Mouse (Mus musculus) megakaryocyte, adult 5-6 weeks (primary cell): Measurements from ENCODE around the gene Ints6. TPM values are rescaled to one million over a fixed set of nuclear protein-coding genes. Genes with fewer than 3 reads are reported as not detected.
"Not testable (repeated sequence)": the region's sequence is repeated elsewhere in the genome, so short reads cannot be mapped to it uniquely, and the experiment has no call there.

ENCODE experiments used
- ATAC-seq: 2 replicates; pipeline ENCODE4 v1.8.0; 2016; ENCODE audit warnings: mild to moderate bottlenecking, inconsistent platforms; ENCODE audit not compliant: poor library complexity, severe bottlenecking
- total RNA-seq, 2 experiments: library from RNA; stranded (forward) in 1 of 2; stranded (reverse) in 1 of 2; fragments of 153-499, 151-499 nt in 1 of 2; fragments of 221-1000, 200-1000 nt in 1 of 2; gene quantifications; 2 replicates each; pipeline versions ENCODE4 v1.2.3 to v1.2.4; 2015 to 2017

The Ints6 gene
- total RNA-seq, 2 experiments from 2014 or later: 52.9 to 53.5 TPM

GRCm38 (mm10) chr14:62755095-62755640 is 5.8 kb downstream of the Ints6 start:
- no peak for ATAC-seq

- no peak for ATAC-seq
Observed at GRCm38 (mm10) chr14:62751479-62751878, 9.5 kb downstream of the Ints6 start.

GRCm38 (mm10) chr14:62735646-62736045 is 25.3 kb downstream of the Ints6 start:
- ATAC-seq: 0 out of 2 replicates have a peak, but pooled peaks have one; percentile 33

GRCm38 (mm10) chr14:62733666-62734065 is 27.3 kb downstream of the Ints6 start:
- no peak for ATAC-seq

DNA sequence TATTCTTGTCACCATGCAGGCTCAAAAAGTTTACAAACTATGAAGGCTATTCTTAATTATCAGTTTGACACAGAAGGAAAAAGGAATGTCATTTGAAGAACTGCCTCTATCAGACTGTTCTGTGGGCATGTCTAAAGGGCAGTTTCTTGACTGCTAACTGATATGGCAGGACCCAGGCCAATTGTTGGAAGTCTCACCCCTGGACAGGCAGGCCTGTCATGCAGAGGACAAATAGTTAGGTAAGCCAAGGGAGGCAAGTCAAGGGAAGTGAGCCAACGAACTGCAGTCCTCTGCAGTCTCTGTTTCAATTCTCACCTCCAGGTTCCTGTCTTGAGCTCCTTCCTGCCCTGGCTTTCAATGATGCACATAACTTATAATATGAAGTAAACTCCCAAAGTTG is 29.1 kb downstream of the Ints6 start:
- ATAC-seq: no peak

GRCm38 (mm10) chr14:62724560-62724959 is 36.4 kb downstream of the Ints6 start:
- ATAC-seq: peak; percentile 72

GRCm38 (mm10) chr14:62721625-62722024 is 39.3 kb downstream of the Ints6 start:
- ATAC-seq: no peak

DNA sequence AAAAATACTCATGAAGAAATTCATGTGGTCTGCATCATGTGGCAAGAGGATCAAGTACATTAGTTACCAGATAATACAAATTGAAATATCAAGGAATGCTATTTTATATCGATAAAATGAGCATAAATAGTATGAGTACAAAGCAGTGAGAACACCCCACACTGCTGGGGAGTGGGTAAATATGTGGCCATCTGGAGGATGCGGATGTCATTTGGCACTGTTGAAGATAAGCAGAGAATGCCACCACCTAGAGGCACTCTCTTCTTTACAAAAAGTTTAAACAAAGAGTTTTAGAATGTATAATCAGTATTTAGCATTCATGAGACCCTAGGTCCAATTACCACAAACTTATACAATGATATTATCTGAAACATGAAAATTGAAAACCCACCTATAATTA is 42.8 kb downstream of the Ints6 start:
- ATAC-seq: no peak

DNA sequence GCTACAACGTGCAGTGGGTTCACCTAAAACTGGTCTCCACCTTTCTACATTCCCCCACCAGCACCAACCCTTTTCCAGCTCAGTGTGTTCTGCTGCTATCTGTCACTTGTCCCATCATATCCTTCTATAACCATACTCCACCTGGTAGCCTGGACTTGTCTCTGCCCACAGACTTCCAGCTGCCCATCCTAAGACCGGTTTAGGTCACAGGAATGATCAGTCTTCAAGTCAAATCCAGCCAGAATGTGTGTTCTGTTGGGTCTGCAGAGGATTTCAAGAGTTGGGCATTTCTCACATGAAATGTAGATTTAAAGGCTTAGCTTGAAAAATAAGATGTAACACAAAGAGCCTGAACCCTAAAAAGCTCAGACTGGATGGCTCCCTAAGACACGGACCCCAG is 87.3 kb downstream of the Ints6 start:
- no peak for ATAC-seq

- peak; percentile 91 for ATAC-seq
Observed at GRCm38 (mm10) chr14:62664976-62665673, 95.8 kb downstream of the Ints6 start.

DNA sequence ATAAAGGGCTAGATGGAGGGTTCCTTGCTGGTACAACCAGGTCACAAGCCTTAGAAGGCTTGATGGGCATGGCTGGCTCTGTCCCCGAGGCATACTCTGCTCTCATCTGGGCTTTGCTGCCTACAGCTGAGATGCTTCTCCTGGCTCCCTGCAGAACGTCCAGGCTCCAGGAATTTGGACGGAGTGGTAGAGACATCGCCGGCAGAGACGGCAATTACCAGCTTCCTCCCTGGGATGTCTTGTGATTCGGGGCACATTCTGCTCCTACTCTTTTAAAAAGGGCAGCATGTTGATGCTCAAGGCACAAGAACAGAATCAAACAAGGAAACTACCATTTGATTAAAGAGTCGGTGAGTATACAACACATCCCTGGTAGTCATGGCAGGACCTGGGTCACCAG is 97.6 kb downstream of the Ints6 start, which contains the start of gene Serpine3:
Gene Serpine3, plus strand, starts transcription at position 301 of the 400 bp plus-strand sequence.
- ATAC-seq: no peak

GRCm38 (mm10) chr14:62662381-62662780 is 98.6 kb downstream of the Ints6 start:
- ATAC-seq: no peak

DNA sequence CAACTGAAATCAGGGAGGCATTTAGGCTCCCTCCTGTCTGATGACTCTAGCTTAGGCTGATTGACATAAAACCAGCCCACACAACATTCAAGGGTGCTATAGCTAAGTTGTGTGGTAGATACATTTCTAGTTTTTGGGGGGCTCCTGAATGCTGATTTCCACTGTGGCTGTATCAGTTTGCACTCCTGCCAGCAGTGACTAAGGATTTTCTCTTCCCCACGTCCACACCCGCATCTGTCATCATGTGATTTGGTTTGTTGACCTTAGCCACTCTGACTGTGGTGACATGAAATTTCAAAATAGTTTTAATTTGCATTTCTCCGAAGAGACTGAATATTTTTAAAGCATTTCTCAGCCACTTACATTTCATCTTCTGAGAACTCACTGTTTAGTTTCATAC is 103.5 kb downstream of the Ints6 start:
- ATAC-seq: peak; percentile 74

GRCm38 (mm10) chr14:62655996-62656395 is 105.0 kb downstream of the Ints6 start:
- no peak for ATAC-seq

DNA sequence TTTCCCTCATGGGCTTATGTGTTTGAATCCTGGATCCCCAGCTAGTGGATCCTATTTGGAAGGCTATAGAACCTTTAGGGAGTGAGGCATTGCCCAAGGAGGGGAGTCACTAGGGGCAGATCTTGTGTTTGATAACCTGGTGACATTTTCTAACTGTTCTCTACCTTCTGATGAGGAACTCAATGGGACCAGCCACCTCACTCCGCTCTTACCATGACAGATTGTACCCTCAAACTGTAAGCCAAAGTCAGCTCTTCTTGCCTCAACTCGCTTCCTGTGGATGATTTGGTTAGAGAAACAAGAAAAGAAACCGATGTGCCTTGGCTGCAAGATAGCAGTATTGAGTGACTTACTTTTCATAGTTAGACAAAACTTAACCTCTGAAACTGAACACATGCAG is 109.2 kb downstream of the Ints6 start:
- ATAC-seq: no peak

DNA sequence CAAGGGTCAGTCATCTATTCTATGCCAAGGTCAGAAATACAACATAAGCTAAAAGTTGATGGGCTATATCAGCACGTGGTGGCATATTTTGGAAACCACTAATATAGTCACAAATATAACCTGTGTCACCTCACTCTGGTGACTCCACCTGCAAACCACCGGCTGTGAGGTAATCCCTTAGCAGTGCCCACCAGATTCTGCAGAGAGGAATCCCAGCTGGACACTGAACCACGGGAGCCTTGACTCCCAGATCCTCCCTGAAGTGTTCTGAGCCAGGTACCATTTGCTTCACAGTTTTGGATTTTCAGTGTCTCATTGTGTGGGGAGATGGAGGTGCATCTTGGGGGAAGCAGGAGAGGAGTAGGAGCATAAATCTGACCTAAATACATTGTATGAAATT is 110.6 kb downstream of the Ints6 start:
- no peak for ATAC-seq

DNA sequence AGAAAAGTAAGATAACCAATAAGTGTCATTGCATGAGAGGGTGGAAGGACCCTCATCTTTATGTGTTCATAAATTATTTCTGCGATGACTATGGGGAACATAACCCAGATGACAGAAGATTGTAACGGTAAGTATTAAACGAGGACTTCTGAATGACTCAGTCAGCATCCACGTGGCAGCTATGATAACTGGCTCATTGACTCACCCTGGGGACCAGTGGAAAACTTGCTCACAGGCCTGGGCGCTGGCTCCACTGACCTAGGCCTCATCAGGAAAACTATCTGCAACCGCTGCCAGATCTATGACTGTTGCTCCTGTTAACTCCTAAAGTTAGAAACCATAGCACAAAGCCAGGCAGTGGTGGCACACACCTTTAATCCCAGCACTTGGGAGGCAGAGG is 112.6 kb downstream of the Ints6 start:
- ATAC-seq: no peak

DNA sequence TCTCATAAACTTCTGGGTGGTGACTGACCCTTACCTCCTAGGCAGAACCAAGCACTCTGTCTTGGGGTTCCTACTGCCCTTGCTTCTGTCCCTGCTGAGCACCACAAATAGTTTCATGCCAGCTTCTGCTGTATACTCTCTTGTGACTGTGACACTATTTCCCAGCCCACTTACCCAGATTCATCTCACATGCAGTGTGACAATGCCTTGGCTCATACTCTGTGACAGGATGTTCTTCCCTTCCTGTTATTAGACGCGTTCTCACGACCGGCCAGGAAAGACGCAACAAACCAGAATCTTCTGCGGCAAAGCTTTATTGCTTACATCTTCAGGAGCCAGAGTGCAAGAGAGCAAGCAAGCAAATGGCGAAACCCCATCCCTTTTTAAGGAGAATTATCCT is 118.6 kb downstream of the Ints6 start:
- ATAC-seq: not testable (repeated sequence)

DNA sequence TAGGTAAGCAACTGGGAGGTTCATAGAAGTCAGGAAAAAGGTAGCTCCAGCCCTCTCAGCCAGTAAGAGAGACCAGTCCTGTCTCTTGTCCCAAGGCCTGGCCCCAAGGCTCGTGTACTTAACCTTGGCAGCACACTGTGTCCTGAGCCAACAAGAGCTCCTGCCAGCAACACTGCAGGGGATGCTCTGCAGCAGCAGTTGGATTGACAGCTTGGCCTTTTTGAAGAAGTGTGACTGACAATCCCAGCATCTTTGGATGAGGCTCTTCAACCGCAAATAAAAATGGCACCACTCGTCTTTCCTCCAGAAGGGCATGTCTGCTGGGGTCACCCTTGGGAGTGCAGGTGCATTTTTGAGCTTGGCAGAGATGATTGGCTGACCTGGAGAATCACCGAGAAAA is 120.6 kb downstream of the Ints6 start:
- no peak for ATAC-seq

DNA sequence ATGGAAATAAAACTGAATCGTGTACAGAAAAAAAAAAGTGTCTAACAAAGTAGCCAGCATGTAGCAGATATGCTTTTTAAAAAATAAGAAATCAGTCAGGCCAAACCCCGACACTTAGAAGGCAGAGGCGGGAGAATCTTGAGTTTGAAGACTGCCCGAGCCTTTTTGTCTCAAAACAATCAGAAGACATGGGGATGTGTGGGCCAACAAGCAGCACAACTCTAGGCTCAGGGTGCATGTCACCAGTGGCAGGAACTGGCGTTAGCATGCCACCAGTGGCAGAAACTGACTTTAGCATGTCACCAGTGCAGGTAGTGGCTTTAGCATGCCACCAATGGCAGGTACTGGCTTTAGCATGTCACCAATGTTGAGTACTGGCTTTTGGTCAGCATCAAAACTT is 121.4 kb downstream of the Ints6 start:
- ATAC-seq: no peak

- no peak for ATAC-seq
Observed at GRCm38 (mm10) chr14:62639111-62639510, 121.9 kb downstream of the Ints6 start.

- ATAC-seq: no peak
Observed at GRCm38 (mm10) chr14:62638345-62638702, 122.6 kb downstream of the Ints6 start.
